In genomic region chr3:129896591-129896990, GRCm38 (mm10) we compare ENCODE assay signal across 22 mouse cellular contexts. TPM values are rescaled to one million over a fixed set of nuclear protein-coding genes. Genes with fewer than 3 reads are reported as not detected.
A peak's percentile ranks its signal among the peaks of the same experiment; 100 is the strongest.
DNase-seq lines count a peak whose midpoint lies in the region; ATAC-seq and TF ChIP-seq lines count a peak whose summit lies in the region.
"Had no signal": no experiment of that assay in that cellular context is flagged by ENCODE, and none has a peak within 500 bp of the region (broad histone marks: within the 10 kb centered on the region; RNA-seq: fewer than 3 reads in every experiment).

No protein-coding gene starts in this region.

- no peak overlapping the region for H3K27ac ChIP-seq in liver, embryonic 12.5 days
- no peak overlapping the region for H3K27ac ChIP-seq in MEL (ENCODE audit: control insufficient read depth, low read depth, low read length)
- H3K27ac ChIP-seq in stomach, postnatal 0 days (replicated peaks) = no peak overlapping the region
- H3K27ac ChIP-seq: embryonic facial prominence, embryonic 15.5 days; forebrain, embryonic 10.5 days; heart, embryonic 10.5 days had no signal

- intact Hi-C loops in heart, postnatal 10 days (cut with DNase I) = no loop called here

- no peak for TF ChIP-seq POLR2A in MEL (IDR thresholded peaks at IDR 0.05; ENCODE audit: control insufficient read depth in 1 of 2, insufficient read depth in 1 of 2, low read depth in 1 of 2, low read length in 2 of 2, poor library complexity in 1 of 2)

- TF ChIP-seq RAD21 in MEL (IDR thresholded peaks at IDR 0.05; ENCODE audit: low read depth, low read length) = no peak

- H3K9me3 ChIP-seq in liver, embryonic 12.5 days (replicated peaks) = no peaks in the 10 kb centered on the region
- no peaks in the 10 kb centered on the region for H3K9me3 ChIP-seq in MEL (replicated peaks; ENCODE audit: insufficient read depth, low read length)
- no peaks in the 10 kb centered on the region for H3K9me3 ChIP-seq in stomach, postnatal 0 days (ENCODE audit: control insufficient read depth, low read length)
- H3K9me3 ChIP-seq: embryonic facial prominence, embryonic 15.5 days; forebrain, embryonic 10.5 days; G1E; heart, embryonic 10.5 days had no signal

- H3K4me3 ChIP-seq in liver, embryonic 12.5 days = no peak overlapping the region
- H3K4me3 ChIP-seq in MEL (ENCODE audit: control insufficient read depth in 1 of 2, insufficient read depth in 1 of 2, low read depth in 2 of 2, low read length in 2 of 2) = no peak overlapping the region
- no peak overlapping the region for H3K4me3 ChIP-seq in stomach, postnatal 0 days (ENCODE audit: low read depth, low read length)
- H3K4me3 ChIP-seq: embryonic facial prominence, embryonic 15.5 days; erythroblast, embryonic 14.5 days; forebrain, embryonic 10.5 days; heart, embryonic 10.5 days had no signal

- no peak for TF ChIP-seq CTCF in MEL (IDR thresholded peaks at IDR 0.05 in 2 of 3, conservative IDR thresholded peaks at IDR 0.05 in 1 of 3; ENCODE audit: control insufficient read depth in 1 of 3, insufficient read depth in 1 of 3, low read depth in 2 of 3, low read length in 3 of 3, poor library complexity in 1 of 3, severe bottlenecking in 1 of 3)
- no peak for TF ChIP-seq CTCF in stomach, postnatal 0 days (IDR thresholded peaks at IDR 0.05; ENCODE audit: low read depth)

- ATAC-seq in liver, embryonic 12.5 days = no peak
- ATAC-seq in stomach, postnatal 0 days (ENCODE audit: low FRiP score, low TSS enrichment) = peak; percentile 41
- ATAC-seq: CD4-positive, CD25-positive, alpha-beta regulatory T cell, adult 4 months; forebrain, embryonic 14.5 days had no signal

- no peak overlapping the region for H3K9ac ChIP-seq in liver, embryonic 12.5 days
- H3K9ac ChIP-seq in MEL (ENCODE audit: control insufficient read depth, low read depth, low read length, poor library complexity, severe bottlenecking) = no peak overlapping the region
- H3K9ac ChIP-seq in stomach, postnatal 0 days (ENCODE audit: low read length) = no peak overlapping the region
- H3K9ac ChIP-seq: embryonic facial prominence, embryonic 15.5 days had no signal

- DNase-seq in heart, adult 11 months = peak; percentile 79
- no peak for DNase-seq in heart, postnatal 10 days
- DNase-seq in liver (peak; percentile 32), MEL (ENCODE audit: low read depth, low spot score) (no peak)
- peak; percentile 63 for DNase-seq in stomach, postnatal 0 days (ENCODE audit: low spot score)
- DNase-seq in urinary bladder, postnatal 14 days (ENCODE audit: low spot score) = no peak
- DNase-seq: adrenal gland, postnatal 10 days; B cell, adult 2 months; cerebellum, adult 11 months; cerebellum, adult 8-10 months; cerebellum, postnatal 14 days; embryo, embryonic 11 days; gastrocnemius, postnatal 36 days; heart, postnatal 14 days had no signal

- no peak overlapping the region for H3K4me2 ChIP-seq in liver, embryonic 12.5 days
- H3K4me2 ChIP-seq in stomach, postnatal 0 days (replicated peaks; ENCODE audit: low read depth) = no peak overlapping the region
- H3K4me2 ChIP-seq: embryonic facial prominence, embryonic 15.5 days had no signal

- 57% methylated on average over 6 of the region's 6 CpGs for WGBS in liver, embryonic 12.5 days (ENCODE audit: insufficient replicate concordance)
- 43% methylated on average over 6 of the region's 6 CpGs for WGBS in stomach, postnatal 0 days

- H3K79me2 ChIP-seq in MEL (ENCODE audit: control insufficient read depth, insufficient read depth, low read length, poor library complexity) = no peaks in the 10 kb centered on the region

- peaks cover 52% of the 10 kb centered on the region for H3K4me1 ChIP-seq in liver, embryonic 12.5 days
- peaks cover 0 to 7% of the 10 kb centered on the region in 2 experiments; a peak in 1 of 4 replicates for H3K4me1 ChIP-seq in MEL (ENCODE audit: control insufficient read depth in 1 of 2, insufficient read depth in 2 of 2, low read length in 2 of 2)
- H3K4me1 ChIP-seq in stomach, postnatal 0 days (replicated peaks; ENCODE audit: control insufficient read depth, insufficient read depth) = no peaks in the 10 kb centered on the region
- H3K4me1 ChIP-seq: embryonic facial prominence, embryonic 15.5 days had no signal

- H3K27me3 ChIP-seq in liver, embryonic 12.5 days (replicated peaks) = no peaks in the 10 kb centered on the region
- no peaks in the 10 kb centered on the region for H3K27me3 ChIP-seq in MEL (ENCODE audit: control insufficient read depth in 1 of 2, insufficient read depth in 2 of 2, low read length in 2 of 2)
- no peaks in the 10 kb centered on the region for H3K27me3 ChIP-seq in stomach, postnatal 0 days (ENCODE audit: control insufficient read depth, insufficient read depth, low read length)
- H3K27me3 ChIP-seq: embryonic facial prominence, embryonic 15.5 days had no signal

- H3K36me3 ChIP-seq in liver, embryonic 12.5 days = peaks cover 65% of the 10 kb centered on the region
- H3K36me3 ChIP-seq in MEL (ENCODE audit: control insufficient read depth in 1 of 2, insufficient read depth in 2 of 2, low read length in 2 of 2) = peaks cover 0 to 11% of the 10 kb centered on the region in 2 experiments; a peak in 2 of 4 replicates
- H3K36me3 ChIP-seq in stomach, postnatal 0 days (ENCODE audit: control insufficient read depth, insufficient read depth, low read length) = no peaks in the 10 kb centered on the region
- H3K36me3 ChIP-seq: embryonic facial prominence, embryonic 15.5 days had no signal

- no peak for TF ChIP-seq EP300 in MEL (IDR thresholded peaks at IDR 0.05; ENCODE audit: low read depth in 1 of 2, low read length in 2 of 2)
- no peak for TF ChIP-seq EP300 in stomach, postnatal 0 days (optimal IDR thresholded peaks at IDR 0.05)

TF ChIP-seq in MEL, 35 proteins besides CTCF, POLR2A, EP300 and RAD21:
- TF ChIP-seq POLR2AphosphoS2 (IDR thresholded peaks at IDR 0.05; ENCODE audit: low read length) (0 out of 2 replicates have a peak, but pooled peaks have one; percentile 50), SIN3A (IDR thresholded peaks at IDR 0.05; ENCODE audit: low read length) (no peak)
TF ChIP-seq in MEL: peak in this region for 1.

RNA-seq across cellular contexts. Expression of gene Casp6, which starts 4.6 kb away (rescaled TPM):
- total RNA-seq in heart, postnatal 10 days (2021) = 10 to 100 TPM; 19.5 to 25.3 TPM
- polyA plus RNA-seq in liver, embryonic 12.5 days (2016; fragmentation: Nextera tagmentation; extraction: Ambion mirVana) = 43.7 and 46.7 TPM in 2 replicates
- 8.7 and 9.3 TPM in 2 replicates for total RNA-seq in MEL (2012; rRNA removed)
- polyA plus RNA-seq in MEL (2012; ENCODE audit: insufficient read depth in 1 of 2, insufficient read length in 2 of 2, low read depth in 1 of 2, low replicate concordance in 2 of 2, missing spikeins in 1 of 2) = 10 to 100 TPM in 1 of 2 experiments, not detected in 1; 34.2 TPM
- 164 and 176 TPM in 2 replicates for polyA plus RNA-seq in stomach, postnatal 0 days (2015; fragmentation: Nextera tagmentation; extraction: Ambion mirVana)

RNA-seq across cellular contexts. Expression of gene Pla2g12a, which starts 18.2 kb away (rescaled TPM):
- 10 to 100 TPM; 21.3 to 29.8 TPM for total RNA-seq in heart, postnatal 10 days (2021)
- polyA plus RNA-seq in liver, embryonic 12.5 days (2016; fragmentation: Nextera tagmentation; extraction: Ambion mirVana) = 107 and 112 TPM in 2 replicates
- total RNA-seq in MEL (2012; rRNA removed) = 93.5 and 101 TPM in 2 replicates
- polyA plus RNA-seq in MEL (2012; ENCODE audit: insufficient read depth in 1 of 2, insufficient read length in 2 of 2, low read depth in 1 of 2, low replicate concordance in 2 of 2, missing spikeins in 1 of 2) = 100 to 1,000 TPM in 1 of 2 experiments, 10 to 100 TPM in 1; 89.8 to 251 TPM
- polyA plus RNA-seq in stomach, postnatal 0 days (2015; fragmentation: Nextera tagmentation; extraction: Ambion mirVana) = 64.7 and 66.7 TPM in 2 replicates

Comparison
In these comparisons a context has a peak if more than half of its experiments do, and no peak if none do; other contexts are left out.
1. DNase-seq: peak in heart, adult 11 months (single experiment), liver (single experiment) and stomach, postnatal 0 days (single experiment); none in heart, postnatal 10 days (0 of 2), MEL (single experiment) and urinary bladder, postnatal 14 days (single experiment).